Mouse (Mus musculus) layer of hippocampus, postnatal 10 days (tissue): ENCODE measurements at regions not wholly inside any gene's neighbourhood (a gene's known extent, or its start where the extent isn't known, plus 50 kb on each side); places are given as distances from the start of the nearest gene placed in this dataset.

Experiments
- DNase-seq, 2 experiments: peaks; one replicate each; pipeline ENCODE4 v3.0.0; 2021; ENCODE audit warnings: low spot score in 2 of 2

DNA sequence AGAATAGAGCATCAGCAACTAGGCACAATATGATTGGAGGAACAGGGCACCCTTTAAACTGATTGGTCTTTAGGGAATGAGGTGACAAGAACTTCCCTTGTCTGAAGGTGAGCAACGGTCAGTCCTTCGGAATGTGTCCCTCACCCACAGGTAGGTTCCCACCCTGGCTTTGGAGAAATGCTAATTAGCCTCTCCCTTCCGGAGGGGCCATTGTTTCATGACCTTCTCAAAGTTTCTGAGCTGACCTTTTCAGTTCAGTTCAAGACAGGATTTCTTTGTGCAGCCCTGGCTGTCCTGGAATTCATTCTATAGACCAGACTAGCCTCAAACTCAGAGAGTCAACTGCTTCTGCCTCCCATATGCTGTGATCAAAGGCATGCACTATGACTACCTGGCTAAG is 53.5 kb upstream of the Klf9 start:
- no peak for DNase-seq

DNA sequence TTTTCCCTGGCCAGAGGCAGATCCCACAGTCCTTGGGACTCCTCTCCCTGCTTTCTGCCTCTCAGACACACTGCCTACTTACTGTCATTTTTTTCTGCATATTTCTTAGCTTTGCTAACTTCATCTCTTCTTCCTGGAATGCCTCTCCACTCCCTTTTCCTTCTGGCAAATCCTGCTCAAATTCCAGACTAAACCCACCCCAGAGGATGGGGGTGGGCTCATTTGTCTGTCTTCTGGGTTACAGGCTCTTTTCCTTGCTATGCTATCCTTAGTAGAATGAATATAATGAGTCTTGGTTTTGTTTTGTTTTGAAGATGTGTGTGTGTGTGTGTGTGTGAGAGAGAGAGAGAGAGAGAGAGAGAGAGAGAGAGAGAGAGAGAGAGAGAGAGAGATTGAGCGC is 51.9 kb upstream of the Klf9 start:
- DNase-seq = no peak

DNA sequence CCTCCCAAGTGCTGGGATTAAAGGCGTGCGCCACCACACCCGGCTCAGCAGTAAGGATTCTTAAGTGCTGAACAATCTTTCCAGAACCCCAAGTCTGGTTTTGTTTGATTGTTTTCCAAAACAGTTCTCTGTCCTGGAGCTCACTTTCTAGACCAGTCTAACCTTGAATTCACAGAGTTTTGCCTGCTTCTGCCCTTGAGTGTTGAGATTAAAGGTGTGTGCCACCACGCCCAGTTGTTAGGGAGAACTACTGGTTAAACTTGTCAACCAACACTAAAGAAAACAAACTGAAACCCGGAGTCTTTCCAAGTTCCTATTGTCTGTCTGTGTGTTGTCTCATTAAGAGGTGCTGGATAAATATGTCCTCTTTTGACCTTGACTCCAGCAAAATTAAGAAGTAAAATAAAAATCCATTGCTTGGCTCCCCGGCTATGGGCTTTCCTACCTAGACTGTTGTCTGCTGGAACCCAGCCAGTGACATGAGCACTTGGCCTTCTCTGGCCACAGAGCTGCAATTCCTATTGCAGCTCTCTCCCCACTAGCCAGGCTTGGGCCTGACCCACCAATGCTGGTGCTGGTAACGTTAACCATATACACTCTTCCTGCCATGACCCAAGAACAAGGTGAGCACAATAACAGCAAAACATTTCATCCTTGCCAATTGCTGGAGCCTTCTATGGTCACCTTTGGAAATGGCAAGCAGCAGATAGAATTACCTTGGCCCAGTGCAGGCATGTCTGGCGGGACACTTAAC is 51.1 kb upstream of the Klf9 start:
- DNase-seq = no peak
